Mouse (Mus musculus): Measurements from ENCODE around the gene Hacd4.

Gene Hacd4

GRCm38 (mm10) chr4:88356652-88357051 lies 82.1 kb downstream of the Hacd4 start:
- peak in 1 of 2 experiments; percentile 37 for DNase-seq (ENCODE audit: inconsistent age in 2 of 2, low spot score in 1 of 2)

GRCm38 (mm10) chr4:88350910-88351309 lies 87.8 kb downstream of the Hacd4 start:
- peak; percentile 51 to 89 for DNase-seq (ENCODE audit: inconsistent age in 2 of 2, low spot score in 1 of 2)
